Mouse (Mus musculus) urinary bladder, postnatal 14 days (tissue): ENCODE results near the gene Cdca4.
"Not testable (repeated sequence)": the region's sequence is repeated elsewhere in the genome, so short reads cannot be mapped to it uniquely, and the experiment has no call there.

ENCODE experiments used
- DNase-seq: peaks from one replicate; pipeline ENCODE4 v3.0.0; 2021; ENCODE audit warnings: low spot score

Cdca4 gene

GRCm38 (mm10) chr12:112822676-112823075 lies 6.5 kb downstream of the Cdca4 start:
- no peak for DNase-seq

- no peak for DNase-seq
These were observed 7.2 kb downstream of the Cdca4 start for GRCm38 (mm10) chr12:112821974-112822373.

- DNase-seq = no peak
These were observed 8.0 kb downstream of the Cdca4 start for GRCm38 (mm10) chr12:112821216-112821615.

GRCm38 (mm10) chr12:112820401-112820999 lies 8.7 kb downstream of the Cdca4 start:
- no peak for DNase-seq

GRCm38 (mm10) chr12:112819057-112819662 lies 10.1 kb downstream of the Cdca4 start:
- no peak for DNase-seq

- DNase-seq = not testable (repeated sequence)
These were observed 12.4 kb downstream of the Cdca4 start for GRCm38 (mm10) chr12:112816866-112817265.

- DNase-seq = peak; percentile 54
These were observed 12.9 kb downstream of the Cdca4 start for GRCm38 (mm10) chr12:112816294-112816693.

- no peak for DNase-seq
These were observed 14.3 kb downstream of the Cdca4 start for GRCm38 (mm10) chr12:112814682-112815470.

GRCm38 (mm10) chr12:112813370-112813769 lies 15.9 kb downstream of the Cdca4 start:
- no peak for DNase-seq

GRCm38 (mm10) chr12:112810092-112810885 lies 18.9 kb downstream of the Cdca4 start:
- DNase-seq = no peak

- DNase-seq = no peak
These were observed 19.6 kb downstream of the Cdca4 start for GRCm38 (mm10) chr12:112809641-112810040.

- DNase-seq = peak; percentile 92
These were observed 20.4 kb downstream of the Cdca4 start, which contains the start of gene Clba1 for GRCm38 (mm10) chr12:112808587-112809364. TSS of gene Clba1 (plus strand) at chr12:112808937.

- no peak for DNase-seq
These were observed 21.0 kb downstream of the Cdca4 start for GRCm38 (mm10) chr12:112808212-112808586.

- DNase-seq = no peak
These were observed 21.4 kb downstream of the Cdca4 start for GRCm38 (mm10) chr12:112807796-112808195.

- no peak for DNase-seq
These were observed 23.2 kb downstream of the Cdca4 start for GRCm38 (mm10) chr12:112806044-112806443.

- DNase-seq = no peak
These were observed 25.2 kb downstream of the Cdca4 start for GRCm38 (mm10) chr12:112804046-112804445.

GRCm38 (mm10) chr12:112802917-112803316 lies 26.3 kb downstream of the Cdca4 start:
- no peak for DNase-seq

- no peak for DNase-seq
These were observed 27.1 kb downstream of the Cdca4 start, which contains the start of gene Ahnak2 for GRCm38 (mm10) chr12:112801864-112802846. TSS of gene Ahnak2 (minus strand) at chr12:112802657.

GRCm38 (mm10) chr12:112800476-112800875 lies 28.7 kb downstream of the Cdca4 start:
- DNase-seq = peak; percentile 67
